Mouse (Mus musculus) limb, embryonic 14.5 days (tissue): ENCODE results near the gene Col24a1. TPM values are rescaled to one million over a fixed set of nuclear protein-coding genes. Genes with fewer than 3 reads are reported as not detected.

Experiments used
- ATAC-seq: fragments of 200-750 bp; cut with Nextera tagmentation; 2 replicates; pipeline ENCODE4 v1.8.0; 2017; ENCODE audit warnings: low read depth, moderate number of reproducible peaks, moderate TSS enrichment; ENCODE audit not compliant: low FRiP score
- DNase-seq: peaks from one replicate; pipeline ENCODE4 v3.0.0-alpha.2; 2015; ENCODE audit warnings: low spot score
- H3K27ac ChIP-seq: fragments of 300-500 bp; sonication (generic); replicated peaks from 2 replicates; pipeline ENCODE4 v1.5.1; 2014; ENCODE audit warnings: low read depth, mild to moderate bottlenecking, low read length, moderate library complexity, mixed read lengths
- H3K27me3 ChIP-seq: fragments of 300-500 bp; sonication (generic); 2 replicates; pipeline ENCODE4 v1.6.1; 2014; ENCODE audit warnings: low read length, mixed read lengths; ENCODE audit not compliant: control insufficient read depth, insufficient read depth
- H3K36me3 ChIP-seq: fragments of 300-500 bp; sonication (generic); 2 replicates; pipeline ENCODE4 v1.6.1; 2014; ENCODE audit warnings: mild to moderate bottlenecking, low read length, moderate library complexity, mixed read lengths; ENCODE audit not compliant: control insufficient read depth, insufficient read depth
- H3K4me1 ChIP-seq: fragments of 300-500 bp; sonication (generic); 2 replicates; pipeline ENCODE4 v1.6.1; 2014; ENCODE audit warnings: antibody characterized with exemption, low read length, mixed read lengths; ENCODE audit not compliant: control insufficient read depth, insufficient read depth
- H3K4me2 ChIP-seq: fragments of 300-500 bp; sonication (generic); replicated peaks from 2 replicates; pipeline ENCODE4 v1.6.1; 2014; ENCODE audit warnings: low read depth, mild to moderate bottlenecking, low read length, moderate library complexity; ENCODE audit not compliant: severe bottlenecking
- H3K4me3 ChIP-seq: fragments of 300-500 bp; sonication (generic); replicated peaks from 2 replicates; pipeline ENCODE4 v1.5.1; 2014; ENCODE audit warnings: low read length
- H3K9ac ChIP-seq: fragments of 300-500 bp; sonication (generic); 2 replicates; pipeline ENCODE4 v1.6.1; 2014; ENCODE audit warnings: mild to moderate bottlenecking, low read depth, low read length, moderate library complexity; ENCODE audit not compliant: severe bottlenecking
- H3K9me3 ChIP-seq: fragments of 300-500 bp; sonication (generic); 2 replicates; pipeline ENCODE4 v1.6.1; 2016; ENCODE audit warnings: low read length; ENCODE audit not compliant: control insufficient read depth
- POLR2A ChIP-seq: fragments of 200-500 bp; IDR thresholded peaks from 2 replicates; pipeline ENCODE4 v1.8.0; 2012; ENCODE audit warnings: inconsistent platforms, mild to moderate bottlenecking, moderate library complexity, borderline replicate concordance; ENCODE audit not compliant: insufficient read depth, insufficient read length; ENCODE audit errors: extremely low read depth
- WGBS: fragments of 180-500 bp; shearing (Covaris S2); extraction: QIAGEN DNeasy Blood & Tissue Kit; methylation state at CpG from one replicate; pipeline ENCODE4 v1.1.7; 2014; 5-methylcytosine and 5-hydroxymethylcytosine counted together
- polyA plus RNA-seq, 2 experiments: library from polyadenylated mRNA; depleted of rRNA in 1 of 2; stranded (reverse) in 1 of 2; unstranded in 1 of 2; fragments of >200 nt; fragmentation: Nextera tagmentation in 1 of 2; extraction: Ambion mirVana in 1 of 2; gene quantifications; 2 replicates each; pipeline versions ENCODE4 v1.2.1 to v1.2.3; 2012 to 2014

Gene Col24a1
- polyA plus RNA-seq, 2 experiments = 9.5 to 24.0 TPM

- Histone ChIP-seq H3K4me1 (no peaks in the 10 kb centered on the region), H3K36me3 (no peaks in the 10 kb centered on the region), H3K9ac (no peak overlapping the region), H3K27me3 (no peaks in the 10 kb centered on the region), H3K4me3 (no peak overlapping the region), H3K9me3 (no peaks in the 10 kb centered on the region), H3K27ac (no peak overlapping the region), H3K4me2 (no peak overlapping the region)
- TF ChIP-seq POLR2A = no peak
- ATAC-seq (no peak), DNase-seq (no peak)
- 84% methylated on average over 6 of the region's 6 CpGs for WGBS
These were observed 110.7 kb downstream of the Col24a1 start for GRCm38 (mm10) chr3:145402994-145403393.

GRCm38 (mm10) chr3:145408045-145408444 lies 115.8 kb downstream of the Col24a1 start:
- DNase-seq = no peak
- Histone ChIP-seq H3K4me1 (no peaks in the 10 kb centered on the region), H3K4me3 (no peak overlapping the region), H3K4me2 (no peak overlapping the region), H3K27me3 (no peaks in the 10 kb centered on the region), H3K9me3 (no peaks in the 10 kb centered on the region), H3K9ac (no peak overlapping the region), H3K27ac (no peak overlapping the region), H3K36me3 (no peaks in the 10 kb centered on the region)
- ATAC-seq = no peak
- no peak for TF ChIP-seq POLR2A
- 68% methylated on average over 3 of the region's 3 CpGs for WGBS

GRCm38 (mm10) chr3:145412137-145412536 lies 119.9 kb downstream of the Col24a1 start:
- 54% methylated on average over 4 of the region's 4 CpGs for WGBS
- DNase-seq (no peak), ATAC-seq (no peak)
- no peak for TF ChIP-seq POLR2A
- H3K4me2 ChIP-seq = no peak overlapping the region
- H3K4me1 ChIP-seq = no peaks in the 10 kb centered on the region; the same call in 1 of the 2 replicates
- no peak overlapping the region for H3K27ac ChIP-seq
- no peaks in the 10 kb centered on the region for H3K9me3 ChIP-seq
- H3K4me3 ChIP-seq = no peak overlapping the region
- no peak overlapping the region for H3K9ac ChIP-seq
- no peaks in the 10 kb centered on the region for H3K36me3 ChIP-seq
- no peaks in the 10 kb centered on the region for H3K27me3 ChIP-seq

- ATAC-seq = no peak
- no peak for DNase-seq
- Histone ChIP-seq H3K4me1 (peaks cover 7% of the 10 kb centered on the region), H3K27ac (no peak overlapping the region), H3K27me3 (no peaks in the 10 kb centered on the region), H3K9me3 (no peaks in the 10 kb centered on the region), H3K9ac (no peak overlapping the region), H3K4me3 (no peak overlapping the region), H3K36me3 (no peaks in the 10 kb centered on the region), H3K4me2 (no peak overlapping the region)
- no peak for TF ChIP-seq POLR2A
- WGBS = 96% methylated on average over 3 of the region's 3 CpGs
These were observed 122.1 kb downstream of the Col24a1 start for GRCm38 (mm10) chr3:145414362-145414761.

GRCm38 (mm10) chr3:145417809-145418208 lies 125.5 kb downstream of the Col24a1 start:
- H3K9me3 ChIP-seq = no peaks in the 10 kb centered on the region
- no peak overlapping the region for H3K4me2 ChIP-seq
- no peak overlapping the region for H3K4me3 ChIP-seq
- 33% methylated on average over 9 of the region's 9 CpGs for WGBS
- no peak overlapping the region for H3K27ac ChIP-seq
- no peaks in the 10 kb centered on the region for H3K27me3 ChIP-seq
- ATAC-seq (no peak; the same call in 1 of the 2 replicates), DNase-seq (peak; percentile 66)
- no peaks in the 10 kb centered on the region for H3K36me3 ChIP-seq
- H3K9ac ChIP-seq = no peak overlapping the region
- H3K4me1 ChIP-seq = peaks cover 10% of the 10 kb centered on the region
- TF ChIP-seq POLR2A = no peak

GRCm38 (mm10) chr3:145420421-145420820 lies 128.1 kb downstream of the Col24a1 start:
- no peak for ATAC-seq

More at GRCm38 (mm10) chr3:145420421-145420820, 128.1 kb downstream of the Col24a1 start:
- Histone ChIP-seq H3K9ac (no peak overlapping the region), H3K4me1 (peaks cover 10% of the 10 kb centered on the region), H3K4me3 (no peak overlapping the region), H3K27ac (no peak overlapping the region), H3K4me2 (no peak overlapping the region), H3K9me3 (no peaks in the 10 kb centered on the region), H3K36me3 (no peaks in the 10 kb centered on the region), H3K27me3 (no peaks in the 10 kb centered on the region)
- TF ChIP-seq POLR2A = no peak
- 69% methylated on average over 2 of the region's 2 CpGs for WGBS
- peak; percentile 65 for DNase-seq
